Mouse (Mus musculus) erythroblast, embryonic 14.5 days (primary cell): ENCODE data around the gene Snap91. TPM values are rescaled to one million over a fixed set of nuclear protein-coding genes. Genes with fewer than 3 reads are reported as not detected.

Source experiments
- H3K27me3 ChIP-seq: 2 replicates; pipeline ENCODE4 v1.6.1; 2012; ENCODE audit warnings: inconsistent platforms; ENCODE audit not compliant: control insufficient read depth
- H3K36me3 ChIP-seq: 2 replicates; pipeline ENCODE4 v1.6.1; 2012; ENCODE audit warnings: mild to moderate bottlenecking, inconsistent platforms; ENCODE audit not compliant: control insufficient read depth
- H3K4me1 ChIP-seq: 2 replicates; pipeline ENCODE4 v1.6.1; 2012; ENCODE audit warnings: inconsistent platforms; ENCODE audit not compliant: control insufficient read depth
- H3K4me3 ChIP-seq: replicated peaks from 2 replicates; pipeline ENCODE3; 2012; ENCODE audit warnings: moderate library complexity, mild to moderate bottlenecking, inconsistent platforms
- H3K9me3 ChIP-seq: 2 replicates; pipeline ENCODE4 v1.6.1; 2012; ENCODE audit warnings: low read length, inconsistent platforms, mixed read lengths; ENCODE audit not compliant: control insufficient read depth
- GATA1 ChIP-seq: IDR thresholded peaks from 2 replicates; pipeline ENCODE4 v1.6.1; 2012; ENCODE audit warnings: low read length, inconsistent platforms, mixed read lengths
- TAL1 ChIP-seq: IDR thresholded peaks from 3 replicates; pipeline ENCODE4 v1.6.1; 2012; ENCODE audit warnings: low read length, inconsistent platforms, mixed read lengths
- polyA plus RNA-seq: library from polyadenylated mRNA; stranded (reverse); fragments of >175 nt; gene quantifications from 2 replicates; pipeline ENCODE4 v1.2.3, GENCODE M21; 2012

The Snap91 gene
- polyA plus RNA-seq, 1 experiment = 0.01 TPM

GRCm38 (mm10) chr9:86773996-86774395 lies 106.5 kb downstream of the Snap91 start:
- Histone ChIP-seq H3K4me3 (no peak overlapping the region), H3K27me3 (no peaks in the 10 kb centered on the region)

GRCm38 (mm10) chr9:86772897-86773296 lies 107.6 kb downstream of the Snap91 start:
- no peak overlapping the region for H3K4me3 ChIP-seq
- no peaks in the 10 kb centered on the region for H3K9me3 ChIP-seq
- TF ChIP-seq TAL1 (no peak), GATA1 (no peak)
- H3K4me1 ChIP-seq = no peaks in the 10 kb centered on the region
- no peaks in the 10 kb centered on the region for H3K36me3 ChIP-seq
- no peaks in the 10 kb centered on the region for H3K27me3 ChIP-seq

More at GRCm38 (mm10) chr9:86773996-86774395, 106.5 kb downstream of the Snap91 start:
- Histone ChIP-seq H3K9me3 (no peaks in the 10 kb centered on the region), H3K4me1 (no peaks in the 10 kb centered on the region), H3K36me3 (no peaks in the 10 kb centered on the region)
- TF ChIP-seq GATA1 = no peak
- TF ChIP-seq TAL1 = no peak

- TF ChIP-seq TAL1 (no peak), GATA1 (no peak)
- no peaks in the 10 kb centered on the region for H3K27me3 ChIP-seq
- no peak overlapping the region for H3K4me3 ChIP-seq
- no peaks in the 10 kb centered on the region for H3K36me3 ChIP-seq
- no peaks in the 10 kb centered on the region for H3K9me3 ChIP-seq
- no peaks in the 10 kb centered on the region for H3K4me1 ChIP-seq
Observed at GRCm38 (mm10) chr9:86766991-86767390, 113.5 kb downstream of the Snap91 start.

- Histone ChIP-seq H3K27me3 (no peaks in the 10 kb centered on the region), H3K36me3 (no peaks in the 10 kb centered on the region), H3K4me1 (no peaks in the 10 kb centered on the region), H3K9me3 (no peaks in the 10 kb centered on the region; the same call in 1 of the 2 replicates), H3K4me3 (no peak overlapping the region)
- TF ChIP-seq GATA1 (no peak), TAL1 (no peak)
Observed at GRCm38 (mm10) chr9:86764002-86764401, 116.5 kb downstream of the Snap91 start.

- Histone ChIP-seq H3K9me3 (no peaks in the 10 kb centered on the region; the same call in 1 of the 2 replicates), H3K4me3 (no peak overlapping the region), H3K27me3 (no peaks in the 10 kb centered on the region), H3K4me1 (no peaks in the 10 kb centered on the region), H3K36me3 (no peaks in the 10 kb centered on the region)
- TF ChIP-seq GATA1 (no peak), TAL1 (no peak)
Observed at GRCm38 (mm10) chr9:86762477-86763376, 117.7 kb downstream of the Snap91 start.

- Histone ChIP-seq H3K4me1 (no peaks in the 10 kb centered on the region), H3K27me3 (no peaks in the 10 kb centered on the region; the same call in 1 of the 2 replicates), H3K36me3 (no peaks in the 10 kb centered on the region), H3K4me3 (no peak overlapping the region), H3K9me3 (no peaks in the 10 kb centered on the region)
- no peak for TF ChIP-seq TAL1
- TF ChIP-seq GATA1 = no peak
Observed at GRCm38 (mm10) chr9:86745926-86746581, 134.4 kb downstream of the Snap91 start.

GRCm38 (mm10) chr9:86744041-86744440 lies 136.4 kb downstream of the Snap91 start:
- Histone ChIP-seq H3K4me3 (no peak overlapping the region), H3K36me3 (no peaks in the 10 kb centered on the region), H3K27me3 (no peaks in the 10 kb centered on the region; the same call in 1 of the 2 replicates), H3K9me3 (no peaks in the 10 kb centered on the region), H3K4me1 (no peaks in the 10 kb centered on the region)
- TF ChIP-seq TAL1 (no peak), GATA1 (no peak)

GRCm38 (mm10) chr9:86742959-86743911 lies 137.2 kb downstream of the Snap91 start, which contains the start of gene Prss35:
Gene Prss35, plus strand, starts transcription at chr9:86743649.
- H3K4me3 ChIP-seq = no peak within 1 kb of the TSS
- H3K4me1 ChIP-seq = no peaks in the 10 kb centered on the region
- H3K9me3 ChIP-seq = no peaks in the 10 kb centered on the region
- H3K36me3 ChIP-seq = no peaks in the 10 kb centered on the region
- H3K27me3 ChIP-seq = no peaks in the 10 kb centered on the region; the same call in 1 of the 2 replicates
- no peak for TF ChIP-seq GATA1

GRCm38 (mm10) chr9:86739971-86740370 lies 140.5 kb downstream of the Snap91 start:
- TF ChIP-seq GATA1 (no peak), TAL1 (no peak)
- no peaks in the 10 kb centered on the region for H3K9me3 ChIP-seq
- H3K27me3 ChIP-seq = no peaks in the 10 kb centered on the region; the same call in 1 of the 2 replicates
- no peak overlapping the region for H3K4me3 ChIP-seq
- H3K4me1 ChIP-seq = no peaks in the 10 kb centered on the region
- H3K36me3 ChIP-seq = no peaks in the 10 kb centered on the region
